Mouse (Mus musculus): Measurements from ENCODE around the gene Nr2f1. TPM values are rescaled to one million over a fixed set of nuclear protein-coding genes. Genes with fewer than 3 reads are reported as not detected.
"Not testable (repeated sequence)": the region's sequence is repeated elsewhere in the genome, so short reads cannot be mapped to it uniquely, and the experiment has no call there.

Gene Nr2f1
- 100 to 1,000 TPM; 113 to 124 TPM for total RNA-seq (2021)
- long read RNA-seq, experiment 1, transcript Nr2f1-201 (3 exons, 3,207 nt) = major isoform, 18 of 34 reads
- long read RNA-seq, experiment 1, partial matches to known transcripts = 4 of 34 reads
- long read RNA-seq, experiment 1, other reads (novel, unspliced or antisense) = 11 of 34 reads
- long read RNA-seq, experiment 2, transcript Nr2f1-201 (3 exons, 3,207 nt) = major isoform, 20 of 41 reads
- long read RNA-seq, experiment 2, partial matches to known transcripts = 9 of 41 reads
- long read RNA-seq, experiment 2, other reads (novel, unspliced or antisense) = 8 of 41 reads

DNA sequence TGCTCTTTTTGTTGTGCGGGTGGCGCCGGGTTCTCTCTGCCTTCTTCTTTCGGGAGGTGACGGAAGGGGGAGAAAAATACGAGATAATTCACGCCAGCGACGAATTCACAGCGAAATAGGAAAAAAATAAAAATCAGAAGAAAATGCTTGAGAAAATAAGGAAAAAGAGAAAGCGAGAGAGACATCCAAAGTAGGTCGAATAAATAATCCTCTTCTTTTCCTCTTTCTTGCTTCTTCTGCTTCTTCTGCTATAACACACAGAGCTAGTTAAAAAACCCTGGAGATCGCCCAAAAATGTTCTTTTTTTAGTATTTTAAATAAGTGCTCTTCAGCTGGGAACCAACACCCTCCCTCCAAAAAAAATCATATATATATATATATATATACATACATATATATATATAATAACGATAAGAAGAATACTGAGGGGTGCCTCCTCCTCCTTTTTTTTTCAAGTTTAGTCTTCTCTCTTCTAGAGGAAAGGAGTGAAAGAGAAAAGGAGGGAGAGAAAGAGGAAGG, at the start of gene Nr2f1:
TSS of gene Nr2f1 (minus strand) at position 116 of the 519 bp plus-strand sequence.
- DNase-seq (ENCODE audit: low spot score in 2 of 2) = no peak

DNA sequence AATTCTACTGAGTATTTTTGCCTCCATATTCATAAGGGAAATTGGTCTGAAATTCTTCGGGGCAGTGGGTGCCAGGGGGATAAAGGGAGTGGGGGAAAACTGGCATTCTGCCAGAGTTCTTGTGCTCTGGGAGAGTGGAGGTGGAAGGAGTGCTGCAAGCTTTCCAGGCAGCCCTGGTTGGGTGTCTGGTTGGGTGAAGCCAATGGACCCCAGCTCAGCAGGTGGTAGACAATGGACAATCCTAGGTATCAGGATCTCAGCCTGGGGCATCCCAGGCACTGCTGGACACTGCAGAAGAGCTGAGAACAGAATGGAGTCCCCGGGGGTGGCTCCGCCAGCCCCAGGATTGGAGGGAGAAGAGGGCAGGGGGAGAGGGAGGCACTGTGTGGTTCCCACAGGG, 22.1 kb upstream of the Nr2f1 start:
- no peak for DNase-seq (ENCODE audit: low spot score in 2 of 2)

DNA sequence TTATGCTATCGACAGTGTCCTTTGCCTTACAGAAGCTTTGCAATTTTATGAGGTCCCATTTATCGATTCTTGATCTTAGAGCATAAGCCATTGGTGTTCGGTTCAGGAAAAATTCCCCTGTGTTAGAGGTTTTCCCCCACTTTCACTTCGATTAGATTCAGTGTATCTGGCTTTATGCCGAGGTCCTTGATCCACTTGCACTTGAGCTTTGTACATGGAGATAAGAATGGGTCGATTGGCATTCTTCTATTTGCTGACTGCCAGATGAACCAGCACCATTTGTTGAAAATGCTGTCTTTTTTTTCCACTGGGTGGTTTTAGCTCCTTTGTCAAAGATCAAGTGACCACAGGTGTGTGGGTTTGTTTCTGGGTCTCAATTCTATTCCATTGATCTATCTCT, 20.7 kb upstream of the Nr2f1 start:
- DNase-seq (ENCODE audit: low spot score in 2 of 2) = not testable (repeated sequence)

DNA sequence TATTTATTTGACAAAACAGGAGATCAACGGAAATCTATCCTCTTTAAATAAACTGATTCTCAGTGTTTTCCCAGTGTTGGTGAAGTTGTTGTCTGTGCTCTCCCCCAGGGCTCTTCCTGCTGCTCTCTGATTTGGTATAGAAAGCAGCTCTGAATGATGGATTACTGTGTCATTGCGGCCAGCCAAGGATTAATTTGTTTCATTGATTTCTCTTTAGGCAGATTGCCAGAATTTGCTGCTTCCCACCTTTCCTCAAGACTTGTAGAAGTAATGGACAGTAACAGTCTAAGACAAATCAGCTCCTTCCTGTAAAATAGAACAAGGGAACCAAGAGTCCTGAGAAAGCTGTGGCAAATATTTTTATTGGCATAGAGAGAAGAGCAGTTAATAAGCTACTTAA, 15.7 kb upstream of the Nr2f1 start:
- DNase-seq (ENCODE audit: low spot score in 2 of 2) = no peak

DNA sequence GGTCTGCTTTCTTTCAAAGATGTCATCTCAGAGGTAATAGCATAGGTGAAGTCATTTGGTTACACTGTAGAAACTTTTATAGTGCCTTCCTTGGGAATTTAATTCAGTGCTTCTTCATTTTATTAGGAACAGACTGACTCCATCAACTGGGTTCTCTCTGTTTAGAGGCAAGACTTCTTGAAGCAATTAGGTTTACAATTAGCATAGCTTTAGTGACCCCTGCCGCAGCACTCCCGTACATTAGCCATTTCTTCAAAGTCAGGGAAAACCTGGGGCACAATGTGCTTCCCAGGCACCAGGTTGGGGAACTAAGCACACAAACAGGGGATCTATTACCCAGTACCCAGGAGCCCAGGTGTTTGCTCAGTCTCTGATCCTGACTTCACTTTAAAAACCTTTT, 13.6 kb upstream of the Nr2f1 start:
- DNase-seq (ENCODE audit: low spot score in 2 of 2) = no peak

DNA sequence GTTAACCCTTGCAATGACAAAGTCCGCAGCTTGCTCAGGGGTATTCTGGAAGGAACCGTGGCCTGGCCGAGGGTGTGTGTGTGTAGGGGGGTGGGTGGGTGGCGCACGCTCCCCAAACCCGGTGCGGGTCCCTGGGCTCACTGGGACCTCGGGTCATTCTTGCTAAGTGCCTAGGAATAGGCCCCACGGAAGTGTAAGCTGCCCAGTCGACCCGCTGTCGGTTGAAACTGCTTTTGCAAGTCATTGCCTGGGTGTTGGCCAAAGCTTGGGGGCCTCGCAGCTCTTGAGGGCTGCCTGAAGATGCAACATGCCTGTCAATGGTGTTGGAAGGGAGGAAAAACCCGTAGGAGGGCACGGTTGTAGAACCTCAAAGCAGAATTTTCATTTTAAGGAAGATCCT, 12.6 kb upstream of the Nr2f1 start:
- no peak for DNase-seq (ENCODE audit: low spot score in 2 of 2)

DNA sequence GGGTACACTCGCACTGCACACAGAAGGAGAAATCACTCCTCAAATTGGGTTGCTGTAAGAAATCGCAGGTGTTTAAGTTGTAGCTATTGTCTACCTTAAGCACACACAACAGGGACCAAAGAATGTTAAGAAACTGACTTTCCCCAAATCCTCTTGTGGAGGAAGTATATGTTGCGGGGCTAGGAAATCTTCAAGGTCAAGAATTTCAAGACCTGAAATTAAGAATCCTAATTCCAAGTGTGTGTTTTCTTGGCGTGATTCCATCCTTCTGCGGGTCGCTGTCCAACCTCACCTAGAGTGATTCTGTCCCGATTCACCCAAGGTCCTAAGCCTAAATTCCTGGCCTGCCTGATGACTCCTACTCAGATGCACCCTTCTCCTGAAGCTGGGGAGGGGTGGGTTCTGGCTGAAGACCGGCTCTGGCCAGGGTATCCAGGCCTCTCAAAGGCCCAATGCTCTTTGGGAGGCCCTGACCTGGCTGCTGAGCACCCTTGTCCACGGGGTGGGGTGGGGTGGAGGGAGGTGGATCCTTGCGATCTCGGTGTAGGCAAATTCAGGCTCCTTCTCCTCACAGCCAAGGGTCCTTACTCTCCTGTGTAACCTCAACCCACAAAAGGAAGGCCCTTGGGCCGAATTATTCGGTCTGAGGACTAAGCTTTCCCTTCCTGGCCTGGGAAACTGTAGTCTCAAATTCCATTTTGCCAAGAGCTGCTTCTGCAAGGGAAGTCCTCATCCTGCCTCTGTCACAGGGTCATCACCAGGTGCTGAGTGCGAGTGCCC, 11.9 kb upstream of the Nr2f1 start:
- no peak for DNase-seq (ENCODE audit: low spot score in 2 of 2)

DNA sequence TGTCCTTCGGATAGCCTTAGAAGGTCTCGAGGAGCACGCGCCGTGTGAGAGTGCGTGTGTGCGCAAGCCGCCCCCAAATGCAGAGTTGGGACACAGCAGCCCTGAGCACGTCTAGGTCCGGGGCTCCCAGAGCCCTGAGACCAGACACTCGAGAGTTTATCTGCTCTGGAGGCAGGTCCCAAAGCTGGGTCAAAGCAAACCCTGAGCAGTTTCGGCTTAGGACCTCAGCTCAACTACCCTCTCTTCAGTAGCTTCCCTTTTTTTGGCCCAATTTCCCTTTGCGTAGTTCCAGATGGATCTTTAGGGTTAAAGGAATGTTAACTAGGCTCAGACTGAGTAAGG, 11.2 kb upstream of the Nr2f1 start:
- no peak for DNase-seq (ENCODE audit: low spot score in 2 of 2)

DNA sequence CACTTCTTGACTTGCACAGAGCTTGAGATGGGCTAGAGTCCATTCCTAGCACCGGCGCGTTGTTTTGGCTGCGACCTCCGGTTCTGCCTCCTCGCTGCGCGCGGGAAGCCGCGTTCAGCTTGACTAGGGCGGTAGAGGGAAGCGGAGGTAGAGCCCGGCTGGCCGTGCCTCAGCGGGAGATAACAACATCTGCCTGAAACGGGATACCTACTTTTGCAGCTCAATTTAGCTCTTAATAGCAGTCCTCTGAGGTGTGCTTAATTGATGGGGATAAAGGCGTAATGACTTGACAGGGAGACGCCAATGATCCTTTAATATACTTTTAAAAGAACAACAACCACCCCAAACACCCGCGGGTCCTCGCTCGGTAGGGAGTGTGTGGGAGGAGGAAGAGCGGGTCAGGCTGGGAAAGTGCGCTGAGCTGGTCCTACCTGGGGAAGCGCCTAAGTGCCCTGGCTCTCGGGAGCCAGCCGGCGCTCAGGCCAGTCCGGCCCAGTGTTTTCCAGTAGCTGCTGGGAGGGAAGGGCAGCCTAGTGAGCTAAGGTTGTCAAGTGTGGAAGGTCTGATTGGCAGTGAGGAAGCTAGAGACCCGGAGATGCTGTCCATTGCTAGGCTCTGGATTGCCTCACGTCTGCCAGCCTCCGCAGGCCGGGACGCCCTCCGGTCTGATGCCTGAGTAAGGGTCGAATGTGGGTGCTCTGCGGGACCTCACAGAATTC, 10.6 kb upstream of the Nr2f1 start:
- peak in 1 of 2 experiments; percentile 67 for DNase-seq (ENCODE audit: low spot score in 2 of 2)

DNA sequence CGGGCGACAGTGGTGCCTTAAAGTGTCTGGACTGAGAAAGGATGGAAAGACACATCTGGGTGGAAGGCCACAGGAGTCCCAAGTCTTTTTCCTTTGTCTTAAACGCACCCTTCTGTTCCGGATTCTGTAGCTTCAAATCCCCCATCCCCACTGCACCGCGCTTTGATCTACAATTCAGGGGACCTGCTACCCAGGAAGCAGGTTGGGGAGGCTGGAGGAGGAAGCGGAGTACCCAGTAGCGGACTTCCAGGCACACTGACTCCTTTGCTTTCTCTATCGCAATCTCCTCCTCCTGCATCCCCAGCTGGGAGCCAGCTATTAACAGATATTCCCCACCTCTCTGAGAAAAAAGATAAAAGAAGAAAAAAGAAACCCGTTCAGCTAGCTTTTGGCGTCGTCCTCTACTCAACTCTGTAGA, 10.1 kb upstream of the Nr2f1 start:
- no peak for DNase-seq (ENCODE audit: low spot score in 2 of 2)

DNA sequence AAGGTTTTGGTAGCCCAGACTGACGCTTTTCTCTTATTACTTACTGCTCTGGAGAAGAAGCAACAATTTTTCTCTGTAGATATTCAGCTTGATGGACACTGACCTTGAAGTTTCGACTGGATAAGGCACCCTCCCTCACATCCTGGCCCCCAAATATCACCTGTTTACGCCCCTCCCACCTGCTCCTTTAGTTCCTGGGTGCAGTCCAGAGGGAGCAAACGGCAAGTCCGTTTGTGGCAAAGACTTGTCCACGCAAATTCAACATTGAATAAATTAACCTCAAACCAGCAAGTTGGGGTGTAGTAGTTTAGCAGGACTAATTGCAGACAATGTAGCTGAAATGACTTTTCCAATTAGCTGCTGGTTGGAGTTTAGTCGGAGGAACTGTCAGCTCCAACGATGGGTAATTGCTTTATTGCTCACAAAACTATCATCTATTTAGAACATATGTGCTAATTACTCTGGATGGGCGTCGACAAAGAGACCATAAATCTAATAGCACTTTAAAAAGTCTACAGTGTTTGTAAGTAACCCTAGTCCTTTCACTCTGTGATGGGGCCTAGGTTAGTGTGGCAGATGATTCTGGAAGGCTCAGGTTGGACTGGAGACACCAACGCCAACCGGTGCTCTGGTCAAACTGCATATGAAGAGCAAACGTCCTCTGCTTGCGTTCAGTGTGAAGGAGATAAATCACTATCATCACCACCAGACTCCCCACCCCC, 9.3 kb upstream of the Nr2f1 start:
- DNase-seq (ENCODE audit: low spot score in 2 of 2) = no peak

DNA sequence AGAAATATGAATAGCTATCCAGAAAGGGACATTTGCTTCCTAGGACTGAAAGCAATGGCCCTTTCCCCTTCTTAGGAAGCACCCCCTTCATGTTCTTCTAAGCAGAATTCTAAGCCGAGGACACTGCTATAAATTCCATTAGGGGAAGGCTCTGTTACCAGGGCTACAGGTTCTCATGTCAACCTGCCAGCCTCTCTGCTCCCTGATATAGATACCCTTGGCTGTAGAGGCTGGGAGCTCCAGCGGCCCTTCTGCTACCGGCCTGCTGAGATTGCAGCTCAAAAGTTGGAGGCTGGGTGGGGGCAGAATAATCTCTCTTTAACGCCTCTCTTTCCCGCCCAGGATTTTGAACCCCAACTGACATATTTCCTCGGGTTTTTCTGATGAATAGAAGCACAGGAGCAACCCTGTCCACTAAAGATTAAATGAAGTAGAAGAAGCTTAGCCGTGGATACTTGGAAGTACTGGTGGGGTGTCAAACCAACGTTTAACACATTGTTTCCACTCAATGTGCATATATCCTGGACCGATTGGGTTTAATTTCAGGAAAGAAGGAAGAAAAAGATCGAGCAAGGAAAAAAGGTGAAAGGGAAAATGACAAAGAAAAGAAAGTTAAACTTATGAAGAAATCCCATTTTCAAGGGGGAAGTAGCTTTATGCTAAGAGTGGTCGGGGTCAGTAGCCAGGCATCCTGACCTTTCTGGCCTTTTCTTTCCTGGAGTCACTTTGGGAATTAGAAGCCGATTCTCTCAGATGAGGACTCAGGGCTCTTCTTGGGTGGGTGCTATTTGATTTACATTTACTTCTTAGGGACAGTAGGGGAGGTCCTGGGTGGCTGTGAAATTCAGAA, 8.5 kb upstream of the Nr2f1 start:
- DNase-seq (ENCODE audit: low spot score in 2 of 2) = no peak

DNA sequence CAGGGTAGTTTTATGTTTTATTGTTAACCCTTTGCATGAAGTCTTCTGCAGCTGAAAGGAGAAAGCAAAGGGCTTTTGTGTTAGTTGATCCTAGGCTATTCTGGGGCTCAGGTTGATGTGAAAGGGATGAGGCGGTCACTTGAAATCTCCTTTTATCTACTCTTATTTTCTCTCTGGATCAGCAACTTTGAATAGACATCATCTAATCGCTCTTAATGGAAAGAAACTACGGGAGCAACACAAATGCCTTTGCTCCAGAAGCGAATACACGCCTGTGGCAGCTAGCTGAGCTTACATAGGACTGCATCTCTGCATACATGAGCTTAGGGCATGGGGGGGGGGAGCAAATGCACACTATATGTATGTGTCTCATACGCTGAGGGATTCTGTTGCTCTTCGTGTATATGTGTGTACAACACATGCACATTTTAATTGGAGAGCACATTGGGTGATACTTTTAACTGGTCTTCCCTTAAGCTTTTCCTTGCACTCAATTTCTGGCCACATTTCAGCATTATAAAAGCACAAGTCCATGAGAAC, 7.4 kb upstream of the Nr2f1 start:
- DNase-seq (ENCODE audit: low spot score in 2 of 2) = no peak

DNA sequence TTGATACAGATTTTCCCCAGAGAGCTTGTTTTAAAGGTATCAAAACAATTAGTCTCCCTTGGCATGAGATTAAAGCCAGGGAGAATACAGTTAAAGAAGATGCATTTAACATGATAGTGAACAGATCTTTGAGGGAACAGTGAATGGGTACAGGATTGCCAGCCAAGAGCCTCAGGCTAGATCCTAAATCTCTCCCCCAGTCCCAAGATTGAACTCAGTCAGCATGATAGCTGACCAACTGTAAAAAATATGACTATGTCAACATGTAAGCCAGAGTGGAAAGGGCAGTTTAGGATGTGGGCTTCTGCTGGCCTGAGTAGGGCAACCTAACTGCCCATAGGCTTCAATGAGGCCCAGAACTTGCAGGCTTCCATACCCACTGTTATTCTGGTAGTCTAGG, 5.9 kb upstream of the Nr2f1 start:
- no peak for DNase-seq (ENCODE audit: low spot score in 2 of 2)

DNA sequence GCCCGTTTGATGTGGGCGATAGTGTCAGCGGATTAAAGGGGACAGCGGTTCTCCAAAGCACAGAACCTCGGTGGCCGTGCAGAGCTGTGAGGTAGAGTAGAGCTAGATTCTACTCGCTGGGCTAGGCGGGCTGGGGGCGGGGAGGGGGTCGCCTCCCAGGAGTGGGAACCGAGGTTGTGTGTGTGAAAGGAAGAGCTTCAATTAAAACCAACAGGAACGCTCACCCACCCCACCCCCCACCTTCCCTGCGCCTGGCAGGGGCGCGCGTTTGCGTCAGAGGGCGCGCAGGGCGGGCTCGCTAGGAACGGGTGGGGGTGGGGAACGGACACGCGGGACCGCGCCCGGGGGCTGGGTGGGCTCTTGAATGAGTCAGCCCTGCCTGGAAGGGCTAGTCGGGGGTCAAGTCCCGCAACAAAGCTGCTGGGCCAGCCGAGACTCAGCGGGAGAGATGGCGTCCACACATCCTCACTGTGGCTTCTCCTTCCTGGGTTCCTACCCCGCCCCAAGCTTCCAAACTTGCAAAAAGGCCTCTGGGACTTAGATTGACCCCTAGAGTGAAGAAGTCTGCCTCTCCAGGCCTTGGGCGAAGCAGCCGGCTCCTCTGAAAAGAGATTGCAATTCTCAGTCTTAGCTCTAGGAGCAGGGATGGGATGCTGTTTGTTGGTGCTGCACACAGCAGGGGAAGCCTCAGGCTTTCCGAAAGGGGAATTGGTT, 3.9 kb upstream of the Nr2f1 start:
- DNase-seq (ENCODE audit: low spot score in 2 of 2) = peak; percentile 71 to 85

DNA sequence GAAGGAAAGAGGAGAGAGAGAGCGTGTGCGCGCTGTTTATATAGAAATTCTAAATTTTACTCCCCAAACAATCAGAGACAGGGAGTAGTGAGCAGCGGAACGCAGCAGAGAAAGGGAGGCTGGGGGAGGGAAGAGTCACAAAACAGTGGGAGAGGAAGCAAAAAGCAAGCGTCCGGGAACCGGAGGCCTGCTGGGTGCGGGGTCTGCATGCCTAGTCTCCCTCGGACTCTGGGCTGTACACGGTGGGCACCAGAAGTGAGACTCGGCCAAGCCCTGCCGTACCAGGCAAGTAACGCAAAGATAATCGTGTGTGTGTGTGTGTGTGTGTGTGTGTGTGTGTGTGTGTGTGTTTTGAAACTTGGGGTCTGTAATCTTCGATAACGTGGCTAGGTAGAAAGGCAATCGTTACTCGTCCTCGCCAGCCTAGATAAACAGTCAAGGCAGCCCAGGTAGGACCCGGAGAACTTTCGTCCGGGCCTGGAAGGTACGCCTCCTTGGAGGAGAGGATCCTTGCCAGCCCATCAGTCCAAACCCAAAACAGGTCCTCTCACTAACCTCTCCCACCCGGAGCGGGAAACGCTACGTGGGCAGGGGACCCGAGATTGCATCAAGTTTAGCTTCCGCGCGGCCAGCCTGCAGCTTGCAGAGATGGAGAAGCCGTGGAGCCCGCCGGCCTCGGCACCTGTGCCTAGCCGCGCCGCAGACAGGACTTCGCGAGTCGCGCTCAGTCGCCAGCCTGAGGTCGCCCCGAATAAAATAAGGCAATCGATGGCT, 3.2 kb upstream of the Nr2f1 start:
- peak; percentile 59 to 75 for DNase-seq (ENCODE audit: low spot score in 2 of 2)

DNA sequence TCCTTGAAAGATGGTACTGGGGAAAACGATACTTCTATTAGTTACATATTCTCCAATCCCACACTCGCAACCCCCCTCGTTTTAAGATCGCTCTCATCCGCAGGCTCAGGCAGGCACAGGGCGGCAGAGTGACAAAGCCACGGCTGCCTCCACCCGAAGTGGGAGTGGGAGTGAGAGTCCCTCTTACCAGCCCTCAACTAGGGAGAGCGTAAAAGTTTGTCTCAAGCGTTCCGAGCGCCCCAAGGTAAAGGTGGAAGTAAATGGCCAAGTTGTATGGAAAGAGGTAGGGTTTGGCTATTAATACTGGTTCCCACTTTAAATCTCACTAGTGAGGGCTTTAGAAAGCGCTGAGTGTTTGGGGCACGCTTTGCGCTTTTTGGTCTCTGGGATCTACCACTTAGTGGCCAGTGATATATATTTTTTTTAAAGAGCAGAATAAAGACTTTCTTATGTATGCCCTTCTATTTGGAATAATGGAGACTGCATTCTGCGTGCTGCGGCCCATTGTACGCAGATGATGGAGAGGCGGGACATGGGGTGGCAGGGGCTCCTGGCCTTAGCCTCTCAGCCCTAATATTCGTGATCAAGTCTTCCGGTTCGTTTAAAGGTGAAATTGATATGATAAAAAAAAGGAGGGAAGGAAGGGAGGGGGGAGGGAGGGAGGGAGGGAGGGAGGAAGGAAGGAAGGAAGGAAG, 2.5 kb upstream of the Nr2f1 start:
- DNase-seq (ENCODE audit: low spot score in 2 of 2) = no peak
